Mouse (Mus musculus) adrenal gland, postnatal 10 days (tissue): ENCODE results near the gene Fam8a1. TPM values are rescaled to one million over a fixed set of nuclear protein-coding genes. Genes with fewer than 3 reads are reported as not detected.

ENCODE experiments used
- total RNA-seq, 2 experiments: library from RNA; stranded (reverse); gene quantifications; 2 replicates each; pipeline ENCODE4 v1.2.3; 2021

The Fam8a1 gene
- total RNA-seq, 2 experiments from 2014 or later, result 44.5 to 44.9 TPM

Other genes starting within 250 kb of the Fam8a1 start
- 10 to 100 TPM in 1 of 2 experiments, 1 to 10 TPM in 1; 5.5 to 16.8 TPM for gene Cap2, start 167.7 kb upstream of the Fam8a1 start, total RNA-seq
- 10 to 100 TPM; 48.5 to 60.9 TPM for gene Nup153, start 58.4 kb downstream of the Fam8a1 start, total RNA-seq